Mouse (Mus musculus) G1E (cell line): ENCODE measurements around the gene Vmp1. TPM values are rescaled to one million over a fixed set of nuclear protein-coding genes. Genes with fewer than 3 reads are reported as not detected.
A peak's percentile ranks its signal among the peaks of the same experiment; 100 is the strongest.

Source experiments
- ATAC-seq: 2 replicates; pipeline ENCODE4 v1.8.0; 2016; ENCODE audit warnings: mild to moderate bottlenecking; ENCODE audit not compliant: insufficient number of reproducible peaks, poor library complexity, low FRiP score, severe bottlenecking; ENCODE audit errors: extremely low read depth
- DNase-seq: peaks from one replicate; pipeline ENCODE4 v3.0.0; 2012; ENCODE audit warnings: low spot score
- H3K27me3 ChIP-seq: 2 replicates; pipeline ENCODE4 v1.6.1; 2012; ENCODE audit warnings: mild to moderate bottlenecking, low read length, inconsistent platforms; ENCODE audit not compliant: insufficient read depth
- H3K36me3 ChIP-seq: replicated peaks from 2 replicates; pipeline ENCODE3; 2012; ENCODE audit warnings: mild to moderate bottlenecking, inconsistent platforms
- H3K4me1 ChIP-seq: 2 replicates; pipeline ENCODE4 v1.6.1; 2012; ENCODE audit warnings: low read depth, low read length, inconsistent platforms, mixed read lengths; ENCODE audit not compliant: insufficient read depth
- H3K4me3 ChIP-seq: 2 replicates; pipeline ENCODE4 v1.5.1; 2012; ENCODE audit warnings: low read depth, mild to moderate bottlenecking, inconsistent platforms, low read length, moderate library complexity, mixed read lengths
- H3K9me3 ChIP-seq: replicated peaks from 2 replicates; pipeline ENCODE4 v1.6.1; 2012; ENCODE audit warnings: inconsistent platforms
- CTCF ChIP-seq: IDR thresholded peaks from 2 replicates; pipeline ENCODE4 v1.5.1; 2012; ENCODE audit warnings: low read depth, low read length, inconsistent platforms, mixed read lengths
- GATA1 ChIP-seq: IDR thresholded peaks from 2 replicates; pipeline ENCODE4 v1.6.1; 2012; ENCODE audit warnings: borderline replicate concordance, low read length, inconsistent platforms, mixed read lengths
- GATA2 ChIP-seq: IDR thresholded peaks from 2 replicates; pipeline ENCODE4 v1.6.1; 2012; ENCODE audit warnings: low read depth, low read length, inconsistent platforms, borderline replicate concordance
- POLR2AphosphoS5 ChIP-seq: IDR thresholded peaks from 2 replicates; pipeline ENCODE4 v1.6.1; 2012; ENCODE audit warnings: low read depth, low read length, inconsistent platforms; ENCODE audit not compliant: insufficient replicate concordance
- TAL1 ChIP-seq: conservative IDR thresholded peaks from 2 replicates; pipeline ENCODE4 v1.6.1; 2012; ENCODE audit warnings: low read depth, low read length, inconsistent platforms, mixed read lengths
- polyA plus RNA-seq: library from polyadenylated mRNA; stranded (reverse); fragments of >175 nt; gene quantifications from 2 replicates; pipeline ENCODE4 v1.2.3, GENCODE M21; 2012
- total RNA-seq, 2 experiments: library from RNA; stranded (forward) in 1 of 2; stranded (reverse) in 1 of 2; fragments of 200-1000 nt in 1 of 2; fragments of >200 nt in 1 of 2; fragmentation: Nextera tagmentation in 1 of 2; gene quantifications; 2 replicates each; pipeline ENCODE4 v1.2.3; 2014 to 2017

Vmp1 gene
- total and polyA plus RNA-seq, 3 experiments = 19.1 to 188 (median 163) TPM

- no peak for ATAC-seq
Measured at GRCm38 (mm10) chr11:86558258-86558657, 125.4 kb downstream of the Vmp1 start.

GRCm38 (mm10) chr11:86553525-86553924 lies 130.1 kb downstream of the Vmp1 start:
- peaks cover 77% of the 10 kb centered on the region for H3K36me3 ChIP-seq

More at GRCm38 (mm10) chr11:86558258-86558657, 125.4 kb downstream of the Vmp1 start:
- TF ChIP-seq GATA2 = no peak
- no peak for TF ChIP-seq POLR2AphosphoS5
- no peak for TF ChIP-seq GATA1
- no peak for TF ChIP-seq TAL1
- no peak for TF ChIP-seq CTCF
- no peaks in the 10 kb centered on the region for H3K4me1 ChIP-seq
- no peaks in the 10 kb centered on the region for H3K9me3 ChIP-seq
- DNase-seq = no peak
- no peak overlapping the region for H3K4me3 ChIP-seq
- H3K27me3 ChIP-seq = no peaks in the 10 kb centered on the region
- peaks cover 86% of the 10 kb centered on the region for H3K36me3 ChIP-seq

GRCm38 (mm10) chr11:86547412-86547811 lies 136.2 kb downstream of the Vmp1 start:
- ATAC-seq (no peak), DNase-seq (no peak)
- no peak overlapping the region for H3K4me3 ChIP-seq
- H3K27me3 ChIP-seq = no peaks in the 10 kb centered on the region
- H3K36me3 ChIP-seq = peaks cover 29% of the 10 kb centered on the region
- no peaks in the 10 kb centered on the region for H3K9me3 ChIP-seq
- peaks cover 17% of the 10 kb centered on the region for H3K4me1 ChIP-seq
- peak; percentile 51; the same call in 1 of the 2 replicates for TF ChIP-seq CTCF
- no peak for TF ChIP-seq GATA2

More at GRCm38 (mm10) chr11:86553525-86553924, 130.1 kb downstream of the Vmp1 start:
- Histone ChIP-seq H3K4me1 (no peaks in the 10 kb centered on the region), H3K4me3 (no peak overlapping the region), H3K27me3 (no peaks in the 10 kb centered on the region), H3K9me3 (no peaks in the 10 kb centered on the region)
- TF ChIP-seq GATA1 (no peak), CTCF (no peak), POLR2AphosphoS5 (no peak), TAL1 (no peak), GATA2 (no peak)
- ATAC-seq (no peak), DNase-seq (no peak)

GRCm38 (mm10) chr11:86545556-86545955 lies 138.1 kb downstream of the Vmp1 start:
- TF ChIP-seq GATA2 (no peak), GATA1 (no peak), CTCF (no peak)
- no peaks in the 10 kb centered on the region for H3K9me3 ChIP-seq
- no peak for DNase-seq
- ATAC-seq = no peak
- H3K36me3 ChIP-seq = peaks cover 33% of the 10 kb centered on the region
- H3K4me1 ChIP-seq = peaks cover 27% of the 10 kb centered on the region
- H3K4me3 ChIP-seq = peak overlapping the region; percentile 85
- no peaks in the 10 kb centered on the region for H3K27me3 ChIP-seq

GRCm38 (mm10) chr11:86544639-86545299 lies 138.9 kb downstream of the Vmp1 start, which contains the start of the genes Rps6kb1 and Tubd1:
Gene Rps6kb1 (minus strand): TSS chr11:86544805.
Gene Tubd1 (plus strand): TSS chr11:86544991.
- Histone ChIP-seq H3K27me3 (no peaks in the 10 kb centered on the region), H3K4me1 (peaks cover 27% of the 10 kb centered on the region), H3K9me3 (no peaks in the 10 kb centered on the region), H3K4me3 (peak within 1 kb of the TSS; percentile 85), H3K36me3 (peaks cover 33% of the 10 kb centered on the region)
- peak; percentile 94 for ATAC-seq
- no peak for TF ChIP-seq GATA1
- no peak for TF ChIP-seq POLR2AphosphoS5
- no peak for TF ChIP-seq TAL1
- no peak for TF ChIP-seq GATA2
- TF ChIP-seq CTCF = no peak
- DNase-seq = peak; percentile 91

GRCm38 (mm10) chr11:86543960-86544638 lies 139.5 kb downstream of the Vmp1 start:
- ATAC-seq = no peak

More at GRCm38 (mm10) chr11:86543960-86544638, 139.5 kb downstream of the Vmp1 start:
- peak overlapping the region; percentile 85 for H3K4me3 ChIP-seq
- H3K27me3 ChIP-seq = no peaks in the 10 kb centered on the region
- TF ChIP-seq POLR2AphosphoS5 (no peak), GATA1 (no peak), GATA2 (no peak), TAL1 (no peak), CTCF (no peak)
- H3K36me3 ChIP-seq = peaks cover 30% of the 10 kb centered on the region
- DNase-seq = peak; percentile 34
- H3K9me3 ChIP-seq = no peaks in the 10 kb centered on the region
- peaks cover 27% of the 10 kb centered on the region for H3K4me1 ChIP-seq
